Mouse (Mus musculus): ENCODE results near the gene Polr3h.

The Polr3h gene

GRCm38 (mm10) chr15:81846755-81847154 lies 79.3 kb downstream of the Polr3h start:
- DNase-seq (ENCODE audit: low spot score in 2 of 2), result no peak

GRCm38 (mm10) chr15:81845724-81846123 lies 80.3 kb downstream of the Polr3h start:
- no peak for DNase-seq (ENCODE audit: low spot score in 2 of 2)

- DNase-seq (ENCODE audit: low spot score in 2 of 2), result no peak
Observed at GRCm38 (mm10) chr15:81845033-81845625, 80.9 kb downstream of the Polr3h start.

GRCm38 (mm10) chr15:81842275-81842674 lies 83.8 kb downstream of the Polr3h start:
- DNase-seq (ENCODE audit: low spot score in 2 of 2), result no peak

GRCm38 (mm10) chr15:81840306-81840705 lies 85.7 kb downstream of the Polr3h start:
- no peak for DNase-seq (ENCODE audit: low spot score in 2 of 2)

GRCm38 (mm10) chr15:81839634-81840033 lies 86.4 kb downstream of the Polr3h start:
- DNase-seq (ENCODE audit: low spot score in 2 of 2), result peak; percentile 42 to 71

- DNase-seq (ENCODE audit: low spot score in 2 of 2), result no peak
Observed at GRCm38 (mm10) chr15:81838554-81839235, 87.3 kb downstream of the Polr3h start.

Data from right cerebral cortex, adult 2 months (tissue).